Mouse (Mus musculus) limb, embryonic 11.5 days (tissue): ENCODE data around the gene Dclk1. TPM values are rescaled to one million over a fixed set of nuclear protein-coding genes. Genes with fewer than 3 reads are reported as not detected.

ENCODE experiments used
- ATAC-seq: fragments of 200-750 bp; cut with Nextera tagmentation; 2 replicates; pipeline ENCODE4 v1.8.0; 2017; ENCODE audit warnings: low read depth; ENCODE audit not compliant: insufficient number of reproducible peaks, low FRiP score, low TSS enrichment
- DNase-seq: peaks from one replicate; pipeline ENCODE4 v3.0.0-alpha.2; 2015; ENCODE audit warnings: low spot score
- H3K27ac ChIP-seq: fragments of 300-500 bp; sonication (generic); replicated peaks from 2 replicates; pipeline ENCODE4 v1.5.1; 2014; ENCODE audit warnings: low read depth, mild to moderate bottlenecking, low read length
- H3K27me3 ChIP-seq: fragments of 300-500 bp; sonication (generic); 2 replicates; pipeline ENCODE4 v1.6.1; 2014; ENCODE audit warnings: mild to moderate bottlenecking, low read length, mixed read lengths; ENCODE audit not compliant: control insufficient read depth, insufficient read depth
- H3K36me3 ChIP-seq: fragments of 300-500 bp; sonication (generic); 2 replicates; pipeline ENCODE4 v1.6.1; 2014; ENCODE audit warnings: mild to moderate bottlenecking, low read length, moderate library complexity, mixed read lengths; ENCODE audit not compliant: control insufficient read depth, insufficient read depth
- H3K4me1 ChIP-seq: fragments of 300-500 bp; sonication (generic); 2 replicates; pipeline ENCODE4 v1.6.1; 2014; ENCODE audit warnings: low read length, mixed read lengths; ENCODE audit not compliant: control insufficient read depth, insufficient read depth
- H3K4me2 ChIP-seq: fragments of 300-500 bp; sonication (generic); 2 replicates; pipeline ENCODE4 v1.6.1; 2014; ENCODE audit warnings: low read depth, mild to moderate bottlenecking, moderate library complexity; ENCODE audit not compliant: severe bottlenecking
- H3K4me3 ChIP-seq: fragments of 300-500 bp; sonication (generic); 2 replicates; pipeline ENCODE4 v1.5.1; 2014; ENCODE audit warnings: low read depth, low read length
- H3K9ac ChIP-seq: fragments of 300-500 bp; sonication (generic); 2 replicates; pipeline ENCODE4 v1.6.1; 2014; ENCODE audit warnings: mild to moderate bottlenecking, low read length
- H3K9me3 ChIP-seq: fragments of 300-500 bp; sonication (generic); 2 replicates; pipeline ENCODE4 v1.6.1; 2016; ENCODE audit warnings: low read length; ENCODE audit not compliant: control insufficient read depth
- WGBS: fragments of 180-500 bp; shearing (Covaris S2); extraction: QIAGEN DNeasy Blood & Tissue Kit; methylation state at CpG from one replicate; pipeline ENCODE4 v1.1.7; 2014; 5-methylcytosine and 5-hydroxymethylcytosine counted together
- polyA plus RNA-seq: library from polyadenylated mRNA; unstranded; fragments of >200 nt; fragmentation: Nextera tagmentation; extraction: Ambion mirVana; gene quantifications from 2 replicates; pipeline ENCODE4 v1.2.1, GENCODE M21; 2014

Gene Dclk1
- polyA plus RNA-seq, 1 experiment from 2014 or later: 34.1 TPM

DNA sequence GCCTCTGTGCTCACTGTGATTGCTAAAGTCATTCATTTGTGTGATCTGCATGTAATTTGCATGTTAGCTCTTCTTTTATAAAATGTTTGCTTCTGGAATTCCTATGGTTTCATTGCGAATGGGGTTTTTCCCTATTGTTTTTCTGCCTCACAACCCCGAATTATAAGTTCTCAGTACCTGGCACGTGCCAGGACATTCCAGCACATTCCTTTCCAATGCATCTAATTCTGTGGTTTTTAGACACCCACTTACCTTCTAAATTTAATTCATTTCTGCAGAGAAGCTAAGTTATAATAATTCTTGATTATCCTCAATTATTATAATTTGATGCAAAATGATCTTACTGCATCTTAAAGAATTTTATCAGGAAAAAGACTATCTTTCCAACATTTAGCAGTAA is 118.7 kb downstream of the Dclk1 start:
- Histone ChIP-seq H3K9ac (no peak overlapping the region), H3K36me3 (no peaks in the 10 kb centered on the region), H3K27me3 (no peaks in the 10 kb centered on the region), H3K4me2 (no peak overlapping the region), H3K27ac (no peak overlapping the region), H3K4me3 (no peak overlapping the region), H3K9me3 (no peaks in the 10 kb centered on the region), H3K4me1 (no peaks in the 10 kb centered on the region)
- ATAC-seq: no peak
- DNase-seq: no peak
- WGBS: 91% methylated on average over 3 of the region's 3 CpGs

DNA sequence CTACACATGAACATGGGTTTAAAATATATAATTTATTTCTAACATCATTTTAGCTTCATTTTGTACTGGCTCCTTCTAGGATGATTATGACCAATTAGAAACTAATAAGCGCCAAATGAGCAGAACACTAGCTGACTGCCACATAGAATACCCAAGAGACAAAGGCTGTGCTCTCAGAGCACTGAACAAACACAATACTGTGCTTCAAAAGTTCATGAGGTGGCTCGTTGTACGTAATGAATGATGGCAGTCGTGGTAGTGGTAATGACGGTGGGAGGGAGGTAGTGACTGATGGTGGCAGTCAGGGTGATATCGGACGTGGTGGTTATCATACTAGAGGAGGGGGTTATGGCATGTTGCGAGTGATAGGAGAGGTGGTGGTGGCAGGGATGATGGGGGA is 125.0 kb downstream of the Dclk1 start:
- Histone ChIP-seq H3K9me3 (no peaks in the 10 kb centered on the region), H3K27me3 (no peaks in the 10 kb centered on the region), H3K4me2 (no peak overlapping the region), H3K9ac (no peak overlapping the region), H3K4me3 (no peak overlapping the region), H3K4me1 (no peaks in the 10 kb centered on the region), H3K27ac (no peak overlapping the region), H3K36me3 (no peaks in the 10 kb centered on the region)
- DNase-seq (no peak), ATAC-seq (no peak)
- WGBS: 94% methylated on average over 8 of the region's 8 CpGs

DNA sequence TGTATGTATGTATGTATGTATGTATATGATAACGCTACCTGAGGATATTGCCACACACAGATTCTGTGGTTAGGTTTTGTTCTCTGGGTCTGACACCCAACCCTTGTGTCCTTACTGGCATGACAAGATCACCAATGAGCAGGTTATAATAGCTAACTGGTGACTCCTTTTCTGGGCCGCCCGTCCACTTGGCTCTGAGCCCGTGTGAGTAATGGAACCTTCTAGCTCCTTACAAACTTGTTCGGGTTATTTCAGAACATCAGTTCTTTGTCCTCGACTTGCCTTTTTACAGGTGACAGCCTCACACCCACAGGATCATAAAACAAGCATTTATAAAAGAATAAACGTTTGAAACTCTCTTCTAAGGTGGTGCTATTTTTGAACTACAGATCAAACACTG is 127.0 kb downstream of the Dclk1 start:
- no peak overlapping the region for H3K4me2 ChIP-seq
- H3K27me3 ChIP-seq: no peaks in the 10 kb centered on the region
- ATAC-seq: no peak
- H3K9me3 ChIP-seq: no peaks in the 10 kb centered on the region
- H3K9ac ChIP-seq: no peak overlapping the region
- no peak overlapping the region for H3K4me3 ChIP-seq
- H3K36me3 ChIP-seq: no peaks in the 10 kb centered on the region
- H3K27ac ChIP-seq: no peak overlapping the region
- no peaks in the 10 kb centered on the region for H3K4me1 ChIP-seq
- WGBS: 82% methylated on average over 7 of the region's 7 CpGs
- DNase-seq: no peak

DNA sequence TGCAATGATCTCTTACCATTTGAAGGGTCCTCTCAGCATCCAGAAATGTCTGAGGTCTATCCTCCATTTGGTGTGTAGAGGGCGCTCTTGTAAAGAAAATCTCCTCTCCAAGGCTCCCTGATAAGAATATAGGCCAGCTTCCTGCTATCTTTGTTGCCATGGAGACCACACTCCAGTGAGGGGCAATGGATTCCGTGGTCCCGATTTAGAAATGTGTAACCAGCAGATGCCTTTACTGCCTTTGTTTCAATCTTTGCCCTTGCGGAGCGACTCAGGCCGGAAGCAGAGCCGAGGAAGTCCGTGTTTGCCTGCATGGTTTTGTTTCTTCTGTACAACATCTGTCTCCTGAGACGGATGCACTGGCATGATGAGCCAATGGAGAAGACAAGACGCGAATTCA is 131.5 kb downstream of the Dclk1 start:
- no peaks in the 10 kb centered on the region for H3K27me3 ChIP-seq
- no peak overlapping the region for H3K9ac ChIP-seq
- no peaks in the 10 kb centered on the region for H3K36me3 ChIP-seq
- no peak overlapping the region for H3K27ac ChIP-seq
- no peaks in the 10 kb centered on the region for H3K4me1 ChIP-seq
- DNase-seq (peak; percentile 72), ATAC-seq (peak; percentile 73; the same call in 1 of the 2 replicates)
- no peak overlapping the region for H3K4me3 ChIP-seq
- H3K9me3 ChIP-seq: no peaks in the 10 kb centered on the region
- WGBS: 9% methylated on average over 11 of the region's 11 CpGs
- H3K4me2 ChIP-seq: peak overlapping the region; percentile 41; the same call in 1 of the 2 replicates

DNA sequence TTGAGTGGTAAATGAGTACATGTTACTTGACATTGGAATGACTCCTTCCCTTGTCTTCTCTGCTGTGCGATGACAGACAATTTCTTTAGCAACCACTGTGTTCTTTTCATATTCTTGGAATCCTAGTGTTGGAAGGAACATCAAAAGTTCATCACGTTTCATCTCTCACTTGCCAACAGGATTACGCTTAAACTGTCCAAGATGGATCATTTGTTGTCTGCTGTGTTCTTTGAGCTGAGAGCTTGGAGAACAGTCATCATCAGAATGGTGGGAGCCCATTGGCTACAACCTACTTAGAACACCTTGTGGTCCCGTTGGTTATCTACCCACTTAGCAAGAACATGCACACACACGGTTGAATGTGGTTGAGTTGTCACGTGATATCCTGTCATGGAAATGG is 136.4 kb downstream of the Dclk1 start:
- Histone ChIP-seq H3K27ac (no peak overlapping the region), H3K4me3 (no peak overlapping the region), H3K4me2 (no peak overlapping the region), H3K9ac (no peak overlapping the region), H3K27me3 (no peaks in the 10 kb centered on the region), H3K4me1 (peaks cover 5% of the 10 kb centered on the region), H3K9me3 (no peaks in the 10 kb centered on the region), H3K36me3 (no peaks in the 10 kb centered on the region)
- 95% methylated on average over 6 of the region's 6 CpGs for WGBS
- DNase-seq (no peak), ATAC-seq (no peak)

DNA sequence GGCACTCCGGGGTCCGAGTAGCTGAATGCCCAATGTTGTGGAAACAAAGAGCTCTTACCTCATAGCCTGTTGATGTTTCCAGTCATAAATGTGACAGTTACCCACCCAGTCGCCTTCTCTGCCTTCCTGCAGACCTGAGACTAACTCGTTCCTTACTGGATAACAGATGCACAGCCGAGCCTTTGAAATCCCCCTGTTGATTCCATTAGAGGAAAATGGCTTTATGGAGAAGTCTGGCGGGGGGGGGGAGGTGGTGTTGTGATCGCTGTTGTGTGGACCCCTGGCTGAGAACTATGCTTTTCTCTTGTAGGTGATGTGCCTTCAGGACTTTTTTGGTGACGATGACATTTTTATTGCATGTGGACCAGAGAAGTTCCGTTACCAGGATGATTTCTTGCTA is 138.3 kb downstream of the Dclk1 start:
- Histone ChIP-seq H3K27me3 (no peaks in the 10 kb centered on the region), H3K9me3 (no peaks in the 10 kb centered on the region), H3K4me2 (no peak overlapping the region), H3K4me1 (peaks cover 5% of the 10 kb centered on the region), H3K9ac (no peak overlapping the region), H3K4me3 (no peak overlapping the region), H3K36me3 (no peaks in the 10 kb centered on the region), H3K27ac (peak overlapping the region; percentile 44)
- ATAC-seq (peak; percentile 69), DNase-seq (peak; percentile 57)
- WGBS: 4% methylated on average over 9 of the region's 9 CpGs

DNA sequence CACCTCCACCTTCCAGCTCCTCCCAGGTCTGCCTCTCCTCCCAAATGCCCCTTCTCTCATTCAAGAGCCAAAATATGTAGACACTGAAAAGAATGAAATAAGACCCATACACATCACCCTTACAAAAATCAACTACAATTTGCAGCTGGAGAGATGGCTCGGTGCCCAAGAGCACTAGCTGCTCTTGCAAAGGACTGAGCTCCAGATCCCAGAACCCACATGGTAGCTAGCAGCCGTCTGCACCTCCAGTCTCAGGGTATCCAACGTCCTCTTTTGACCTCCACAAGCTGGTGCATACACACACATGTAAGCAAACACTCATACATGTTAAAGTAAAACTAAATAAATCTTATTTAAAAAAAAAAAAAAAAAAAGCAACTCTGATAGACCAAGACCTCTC is 150.4 kb downstream of the Dclk1 start:
- 70% methylated on average over 3 of the region's 3 CpGs for WGBS
- H3K4me2 ChIP-seq: no peak overlapping the region
- H3K9ac ChIP-seq: no peak overlapping the region
- 0 out of 2 replicates have a peak, but pooled peaks cover 2% of the 10 kb centered on the region for H3K4me1 ChIP-seq
- no peaks in the 10 kb centered on the region for H3K9me3 ChIP-seq
- H3K36me3 ChIP-seq: no peaks in the 10 kb centered on the region
- DNase-seq (no peak), ATAC-seq (no peak)
- no peak overlapping the region for H3K4me3 ChIP-seq
- no peaks in the 10 kb centered on the region for H3K27me3 ChIP-seq
- no peak overlapping the region for H3K27ac ChIP-seq

DNA sequence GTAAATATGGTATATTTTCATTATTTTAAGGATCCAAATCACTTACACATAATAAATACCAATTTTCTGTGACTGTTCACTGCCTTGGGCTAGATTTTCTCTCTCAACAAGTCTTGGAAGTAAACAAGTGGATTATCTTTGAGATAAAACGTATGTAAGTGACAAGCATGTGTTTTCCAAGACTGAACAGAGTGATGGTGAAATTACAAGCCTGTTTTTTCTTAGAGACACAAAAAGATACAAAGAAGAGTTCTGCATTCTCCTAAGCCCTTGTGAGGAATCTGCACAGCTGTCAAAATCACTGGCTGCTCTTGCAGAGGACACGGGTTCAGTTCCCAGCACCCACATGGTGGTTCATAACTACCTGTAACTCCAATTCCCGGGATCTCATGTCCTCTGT is 151.4 kb downstream of the Dclk1 start:
- no peak for DNase-seq
- no peak for ATAC-seq
- 86% methylated on average over 3 of the region's 3 CpGs for WGBS

DNA sequence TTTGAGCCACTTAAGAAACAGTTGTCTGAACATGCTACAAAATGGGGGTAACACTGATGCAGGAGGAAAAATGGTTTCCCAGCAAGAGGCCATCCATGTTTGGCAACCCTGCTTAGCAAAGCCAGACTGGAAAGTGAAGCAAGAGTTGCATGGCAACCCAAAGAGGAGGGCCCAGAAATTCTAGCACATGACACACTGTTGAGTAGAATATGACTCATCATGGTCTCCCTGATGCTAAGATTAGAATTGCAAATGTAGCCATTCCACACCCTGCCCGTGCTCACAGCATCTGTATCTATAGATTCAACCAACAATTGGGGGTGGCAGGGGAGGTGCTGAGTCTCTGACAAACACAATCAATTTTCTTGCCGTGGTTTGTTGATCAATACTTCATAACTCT is 154.6 kb downstream of the Dclk1 start:
- no peaks in the 10 kb centered on the region for H3K36me3 ChIP-seq
- ATAC-seq: no peak
- no peak for DNase-seq
- no peak overlapping the region for H3K27ac ChIP-seq
- H3K9me3 ChIP-seq: no peaks in the 10 kb centered on the region
- 72% methylated on average over 2 of the region's 2 CpGs for WGBS
- 0 out of 2 replicates have a peak, but pooled peaks cover 2% of the 10 kb centered on the region for H3K4me1 ChIP-seq
- no peaks in the 10 kb centered on the region for H3K27me3 ChIP-seq
- no peak overlapping the region for H3K9ac ChIP-seq
- no peak overlapping the region for H3K4me2 ChIP-seq
- no peak overlapping the region for H3K4me3 ChIP-seq

More for the DNA sequence above, 151.4 kb downstream of the Dclk1 start:
- H3K4me1 ChIP-seq: 0 out of 2 replicates have a peak, but pooled peaks cover 2% of the 10 kb centered on the region
- H3K4me2 ChIP-seq: no peak overlapping the region
- H3K27me3 ChIP-seq: no peaks in the 10 kb centered on the region
- no peaks in the 10 kb centered on the region for H3K36me3 ChIP-seq
- no peaks in the 10 kb centered on the region for H3K9me3 ChIP-seq
- no peak overlapping the region for H3K9ac ChIP-seq
- H3K27ac ChIP-seq: no peak overlapping the region
- no peak overlapping the region for H3K4me3 ChIP-seq
